ENCODE assay signal across 8 mouse cellular contexts in the genomic region with DNA sequence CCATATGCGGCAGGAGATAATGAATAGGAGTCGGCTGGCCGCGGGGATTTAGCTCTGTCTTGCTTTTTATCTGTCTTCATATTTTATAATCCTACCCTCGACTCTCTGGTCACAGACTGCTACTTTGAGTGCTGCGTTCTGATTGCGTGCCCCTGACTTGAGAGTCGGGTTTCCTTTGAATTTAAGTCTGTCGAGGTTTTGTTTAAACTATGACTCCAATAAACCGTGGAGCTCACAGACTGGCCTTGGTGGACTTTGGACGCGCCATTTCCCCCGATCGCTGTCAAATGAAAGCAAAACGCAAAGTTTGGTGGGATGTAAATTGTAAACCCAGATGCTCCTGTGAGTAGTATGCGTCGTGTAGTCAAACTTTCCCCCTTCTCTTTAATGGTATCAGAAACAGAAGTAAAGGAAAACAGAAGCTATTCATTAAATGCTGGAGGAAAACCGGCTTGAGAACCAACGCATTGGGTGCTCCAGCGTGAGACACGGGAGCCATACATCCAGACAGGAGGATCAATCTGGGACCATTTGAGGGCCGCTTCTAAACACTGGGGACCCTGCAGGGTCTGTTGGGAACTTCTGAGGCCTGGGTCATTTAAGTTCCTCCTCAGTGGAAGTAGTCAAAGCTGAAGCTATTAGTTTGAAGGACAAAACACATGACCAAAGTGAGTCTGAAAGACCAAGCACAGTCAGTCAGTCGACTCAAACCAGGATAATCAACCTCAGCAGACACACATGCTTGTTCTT. TPM values are rescaled to one million over a fixed set of nuclear protein-coding genes. Genes with fewer than 3 reads are reported as not detected.
DNase-seq lines count a peak whose midpoint lies in the region; ATAC-seq lines count a peak whose summit lies in the region.

No protein-coding gene starts in this region.

- H3K4me3 ChIP-seq in forebrain, embryonic 15.5 days, result peak overlapping the region; percentile 82
- H3K4me3 ChIP-seq in liver, embryonic 13.5 days (replicated peaks), result peak overlapping the region; percentile 61

- peak; percentile 8 for DNase-seq in adrenal gland, postnatal 14 days
- no peak for DNase-seq in adrenal gland, adult 2 months
- peak; percentile 52 for DNase-seq in 3T3-L1 (ENCODE audit: low read depth, low spot score)
- no peak for DNase-seq in liver, embryonic 13.5 days
- no peak for DNase-seq in right cerebral cortex, postnatal 4 days
- no peak for DNase-seq in gastrocnemius, postnatal 14 days

- no peak; the same call in 1 of the 2 replicates for ATAC-seq in forebrain, embryonic 15.5 days (replicated peaks)
- ATAC-seq in liver, embryonic 13.5 days (ENCODE audit: low read depth), result no peak
- ATAC-seq in monocyte, adult 5-6 weeks (replicated peaks; ENCODE audit: insufficient number of reproducible peaks, low FRiP score, low TSS enrichment, poor library complexity, severe bottlenecking), result no peak

- peak overlapping the region; percentile 96 for H3K4me2 ChIP-seq in forebrain, embryonic 15.5 days (replicated peaks)
- peak overlapping the region; percentile 65 for H3K4me2 ChIP-seq in liver, embryonic 13.5 days

- WGBS in forebrain, embryonic 15.5 days, result under 1% methylated on average over 23 of the region's 23 CpGs
- under 1% methylated on average over 23 of the region's 23 CpGs for WGBS in liver, embryonic 13.5 days (ENCODE audit: insufficient replicate concordance)

- H3K9ac ChIP-seq in forebrain, embryonic 15.5 days (replicated peaks), result peak overlapping the region; percentile 81
- no peak overlapping the region for H3K9ac ChIP-seq in liver, embryonic 13.5 days

- intact Hi-C loops in gastrocnemius, postnatal 14 days (cut with DNase I; ENCODE audit: low total_unique reads), result no loop called here

- H3K4me1 ChIP-seq in forebrain, embryonic 15.5 days, result peaks cover 33% of the 10 kb centered on the region
- H3K4me1 ChIP-seq in liver, embryonic 13.5 days (replicated peaks), result peaks cover 3% of the 10 kb centered on the region; the same call in 1 of the 2 replicates

- H3K9me3 ChIP-seq in forebrain, embryonic 15.5 days, result no peaks in the 10 kb centered on the region
- H3K9me3 ChIP-seq in liver, embryonic 13.5 days (replicated peaks), result no peaks in the 10 kb centered on the region

- H3K27me3 ChIP-seq in forebrain, embryonic 15.5 days, result no peaks in the 10 kb centered on the region
- H3K27me3 ChIP-seq in liver, embryonic 13.5 days, result peaks cover 60% of the 10 kb centered on the region

- no peaks in the 10 kb centered on the region for H3K36me3 ChIP-seq in forebrain, embryonic 15.5 days
- no peaks in the 10 kb centered on the region for H3K36me3 ChIP-seq in liver, embryonic 13.5 days

- H3K27ac ChIP-seq in forebrain, embryonic 15.5 days (replicated peaks), result peak overlapping the region; percentile 94
- H3K27ac ChIP-seq in liver, embryonic 13.5 days, result peak overlapping the region; percentile 5; the same call in 1 of the 2 replicates

RNA-seq across cellular contexts. Expression of a gene that starts 0.7 kb away (rescaled TPM):
- 16.0 and 20.5 TPM in 2 replicates for total RNA-seq in adrenal gland, postnatal 14 days (2021)
- 10 to 100 TPM; 11.9 to 17.2 TPM for total RNA-seq in adrenal gland, adult 2 months (2021)
- 21.5 and 21.7 TPM in 2 replicates for polyA plus RNA-seq in adrenal gland, adult 2 months (2012; rRNA removed)
- polyA plus RNA-seq in forebrain, embryonic 15.5 days (2015; fragmentation: Nextera tagmentation; extraction: Ambion mirVana), result 19.6 and 20.8 TPM in 2 replicates
- polyA plus RNA-seq in liver, embryonic 13.5 days (2015; fragmentation: Nextera tagmentation; extraction: Ambion mirVana), result 3.7 and 4.3 TPM in 2 replicates
- 1 to 10 TPM; 8.0 to 9.4 TPM for total RNA-seq in gastrocnemius, postnatal 14 days (2021)
- 0.19 to 1.2 TPM (median 0.29 TPM) in 3 replicates for total RNA-seq in monocyte, adult 5-6 weeks (2017)

Comparison
In these comparisons a context has a peak if more than half of its experiments do, and no peak if none do; other contexts are left out.
1. DNase-seq: peak in adrenal gland, postnatal 14 days (single experiment) and 3T3-L1 (single experiment); none in adrenal gland, adult 2 months (single experiment), liver, embryonic 13.5 days (single experiment), right cerebral cortex, postnatal 4 days (single experiment) and gastrocnemius, postnatal 14 days (single experiment).